Mouse (Mus musculus) kidney, adult 2 months (tissue): Measurements from ENCODE around the gene Pla2g2c. TPM values are rescaled to one million over a fixed set of nuclear protein-coding genes. Genes with fewer than 3 reads are reported as not detected.

ENCODE experiments used
- DNase-seq: peaks from one replicate; pipeline ENCODE4 v3.0.0; 2021
- H3K27ac ChIP-seq: fragments of 200-500 bp; 2 replicates; pipeline ENCODE4 v1.5.1; 2012; ENCODE audit warnings: low read depth, low read length, control low read depth, inconsistent platforms; ENCODE audit not compliant: insufficient read depth
- H3K27me3 ChIP-seq: fragments of 200-500 bp; replicated peaks from 2 replicates; pipeline ENCODE4 v1.6.1; 2012; ENCODE audit warnings: mild to moderate bottlenecking, moderate library complexity, low read length, inconsistent platforms; ENCODE audit not compliant: control insufficient read depth, insufficient read depth
- H3K36me3 ChIP-seq: fragments of 200-500 bp; 2 replicates; pipeline ENCODE4 v1.6.1; 2012; ENCODE audit warnings: mild to moderate bottlenecking, moderate library complexity, low read length, inconsistent platforms; ENCODE audit not compliant: control insufficient read depth, insufficient read depth
- H3K4me1 ChIP-seq: fragments of 200-500 bp; 2 replicates; pipeline ENCODE4 v1.6.1; 2011; ENCODE audit warnings: low read length; ENCODE audit not compliant: control insufficient read depth, insufficient read depth
- H3K4me3 ChIP-seq: fragments of 200-500 bp; 2 replicates; pipeline ENCODE4 v1.5.1; 2011; ENCODE audit warnings: mild to moderate bottlenecking, low read depth, low read length, control low read depth; ENCODE audit not compliant: insufficient read depth
- CTCF ChIP-seq: fragments of 200-500 bp; conservative IDR thresholded peaks from 2 replicates; pipeline ENCODE4 v1.5.1; 2011; ENCODE audit warnings: low read depth, mild to moderate bottlenecking, control low read depth, low read length, moderate library complexity, mixed read lengths; ENCODE audit not compliant: insufficient read depth, insufficient read length
- POLR2A ChIP-seq: fragments of 200-500 bp; IDR thresholded peaks from one replicate; pipeline ENCODE4 v1.6.1; 2011; ENCODE audit warnings: low read depth, low read length, control low read depth
- WGBS: fragments of 180-500 bp; shearing (Covaris S2); methylation state at CpG from one replicate; pipeline ENCODE4 v1.1.7; 2018; 5-methylcytosine and 5-hydroxymethylcytosine counted together
- polyA plus RNA-seq: library from polyadenylated mRNA; depleted of rRNA; stranded (reverse); fragments of >200 nt; gene quantifications from 2 replicates; pipeline ENCODE4 v1.2.3, GENCODE M21; 2012; rRNA removed

Gene Pla2g2c
- 0.87 and 1.2 TPM in 2 replicates for polyA plus RNA-seq

DNA sequence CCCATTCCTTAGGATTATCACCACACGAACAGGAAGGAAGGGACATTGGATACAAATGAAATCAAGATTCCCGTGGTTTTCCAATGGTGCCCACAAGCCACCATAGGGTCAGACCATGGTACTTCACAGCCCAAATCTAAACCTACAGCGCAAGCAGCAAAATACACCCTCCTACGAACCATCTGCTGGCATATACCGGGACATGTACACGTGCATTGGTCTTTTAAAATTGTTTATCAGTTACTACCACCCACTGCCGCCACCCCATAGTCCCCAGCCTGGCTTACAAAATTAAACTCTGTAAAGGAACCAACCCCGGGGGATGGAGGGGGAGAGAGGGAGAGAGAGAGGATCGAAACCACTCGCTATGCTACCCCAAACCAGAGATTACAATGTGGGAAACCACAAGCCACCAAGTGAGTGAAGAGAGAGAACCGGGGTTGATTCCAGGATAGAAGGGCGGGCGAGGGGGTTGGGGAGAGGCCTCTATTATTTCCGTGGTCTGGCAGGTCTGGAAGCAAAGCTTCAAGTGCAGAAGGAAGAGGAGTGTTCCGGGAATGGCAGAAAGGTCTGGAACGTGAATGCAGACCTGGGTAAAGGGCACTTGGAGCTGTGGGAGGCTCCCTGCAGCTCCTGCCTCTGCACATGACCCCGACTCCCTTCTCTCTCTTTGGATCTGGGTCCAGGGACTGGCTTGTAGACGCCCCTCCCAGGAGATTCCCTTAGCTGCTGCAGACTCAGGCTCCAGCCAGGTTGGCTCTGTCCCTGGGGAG, at the start of gene Pla2g2c:
Gene Pla2g2c (plus strand): TSS at position 439 of the 773 bp plus-strand sequence.
- WGBS, result 32% methylated on average over 18 of the region's 18 CpGs
- Histone ChIP-seq H3K4me1 (peaks cover 23% of the 10 kb centered on the region), H3K4me3 (peak within 1 kb of the TSS; percentile 11; the same call in 1 of the 2 replicates), H3K27me3 (no peaks in the 10 kb centered on the region), H3K27ac (peak within 1 kb of the TSS; percentile 21), H3K36me3 (no peaks in the 10 kb centered on the region)
- no peak for TF ChIP-seq CTCF
- no peak for TF ChIP-seq POLR2A
- no peak for DNase-seq

DNA sequence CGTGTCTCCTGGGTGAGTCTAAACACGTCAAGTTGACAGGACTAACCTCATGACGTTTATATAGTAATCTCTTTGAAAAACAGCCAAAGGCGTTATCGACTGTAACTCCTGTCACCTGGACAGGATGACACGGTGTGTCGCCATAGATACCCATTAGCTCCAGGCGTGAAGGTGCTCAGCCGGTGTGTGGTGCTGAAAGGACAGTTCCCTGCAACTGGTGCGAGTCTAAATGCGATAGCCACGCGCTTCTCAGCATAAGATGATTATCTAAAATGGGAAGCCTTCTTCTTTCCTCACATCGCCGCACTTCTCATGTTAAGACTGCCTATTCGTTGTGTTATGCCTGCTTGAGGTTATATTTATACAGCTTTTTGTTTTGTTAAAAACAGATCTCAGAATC, 48.1 kb upstream of the Pla2g2c start:
- DNase-seq, result peak; percentile 28
- Histone ChIP-seq H3K4me1 (no peaks in the 10 kb centered on the region), H3K27me3 (no peaks in the 10 kb centered on the region), H3K27ac (no peak overlapping the region), H3K4me3 (no peak overlapping the region), H3K36me3 (no peaks in the 10 kb centered on the region)
- WGBS, result 13% methylated on average over 16 of the region's 16 CpGs
- TF ChIP-seq POLR2A (no peak), CTCF (no peak)

DNA sequence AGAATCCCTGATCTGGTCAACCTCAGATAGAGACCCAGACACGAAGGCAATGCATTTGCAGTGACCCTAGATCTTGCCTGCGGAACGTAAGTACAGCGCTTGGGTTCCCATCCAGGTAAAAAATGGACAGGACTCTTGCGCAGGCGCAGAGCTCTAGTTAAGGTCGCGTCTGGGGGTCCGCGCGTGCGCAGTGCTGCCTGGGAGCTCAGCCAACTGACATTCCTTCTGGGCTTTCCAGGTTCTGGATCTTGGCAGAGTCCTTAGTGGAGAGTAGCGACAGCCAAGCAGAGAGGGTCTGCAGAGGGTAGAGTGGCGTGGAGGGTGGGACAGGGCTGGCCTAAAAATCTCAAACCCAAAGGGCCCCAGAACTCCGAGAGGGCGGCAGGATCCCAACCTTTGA, 47.0 kb upstream of the Pla2g2c start:
- no peak for DNase-seq
- no peak overlapping the region for H3K4me3 ChIP-seq
- H3K36me3 ChIP-seq, result no peaks in the 10 kb centered on the region
- no peaks in the 10 kb centered on the region for H3K27me3 ChIP-seq
- no peaks in the 10 kb centered on the region for H3K4me1 ChIP-seq
- TF ChIP-seq POLR2A (no peak), CTCF (no peak)
- no peak overlapping the region for H3K27ac ChIP-seq
- WGBS, result 26% methylated on average over 16 of the region's 16 CpGs

DNA sequence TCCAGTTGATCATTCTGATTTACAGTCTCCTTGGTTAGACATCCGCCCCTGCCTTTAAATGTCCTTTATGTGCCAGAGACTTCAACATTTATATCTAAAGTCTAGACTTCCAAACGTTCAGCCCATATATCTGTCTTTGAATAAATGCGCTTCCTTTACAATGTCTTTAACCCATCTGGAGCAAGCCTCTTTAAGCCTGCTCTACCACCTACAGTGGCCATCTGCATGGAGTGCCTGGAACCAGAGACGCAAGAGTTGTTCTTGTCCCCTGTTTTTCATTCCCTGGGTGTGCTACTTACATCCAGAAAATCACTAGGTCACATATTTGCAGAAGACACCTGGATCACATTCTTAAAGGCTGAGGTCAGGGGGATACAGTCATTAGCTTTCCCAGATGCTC, 44.5 kb upstream of the Pla2g2c start:
- 60% methylated on average over 4 of the region's 4 CpGs for WGBS
- Histone ChIP-seq H3K36me3 (no peaks in the 10 kb centered on the region), H3K4me1 (no peaks in the 10 kb centered on the region), H3K4me3 (no peak overlapping the region), H3K27me3 (no peaks in the 10 kb centered on the region), H3K27ac (no peak overlapping the region)
- no peak for DNase-seq
- TF ChIP-seq CTCF (no peak), POLR2A (no peak)

DNA sequence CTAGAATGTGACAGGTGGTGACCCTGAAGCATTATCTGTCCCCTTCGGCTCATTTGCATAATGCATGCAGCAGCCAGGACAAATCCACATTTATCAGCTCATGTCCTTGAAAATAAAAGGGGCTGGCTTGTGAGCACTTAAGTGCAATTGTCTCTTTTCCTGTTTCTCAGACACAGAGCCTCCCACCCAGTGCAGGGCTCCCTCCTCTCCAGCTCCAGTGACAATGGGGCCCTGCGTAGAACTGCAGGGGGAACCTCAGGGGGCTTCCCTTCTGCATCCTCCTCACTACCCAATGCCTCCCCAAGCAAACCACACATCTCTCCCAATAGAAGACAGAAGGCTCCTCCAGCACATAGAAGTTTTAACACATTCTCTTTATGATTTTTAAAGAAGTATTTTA, 41.8 kb upstream of the Pla2g2c start:
- Histone ChIP-seq H3K27ac (no peak overlapping the region), H3K4me3 (no peak overlapping the region), H3K27me3 (no peaks in the 10 kb centered on the region), H3K4me1 (no peaks in the 10 kb centered on the region), H3K36me3 (no peaks in the 10 kb centered on the region)
- 66% methylated on average over 2 of the region's 2 CpGs for WGBS
- DNase-seq, result no peak
- TF ChIP-seq CTCF (no peak), POLR2A (no peak)

DNA sequence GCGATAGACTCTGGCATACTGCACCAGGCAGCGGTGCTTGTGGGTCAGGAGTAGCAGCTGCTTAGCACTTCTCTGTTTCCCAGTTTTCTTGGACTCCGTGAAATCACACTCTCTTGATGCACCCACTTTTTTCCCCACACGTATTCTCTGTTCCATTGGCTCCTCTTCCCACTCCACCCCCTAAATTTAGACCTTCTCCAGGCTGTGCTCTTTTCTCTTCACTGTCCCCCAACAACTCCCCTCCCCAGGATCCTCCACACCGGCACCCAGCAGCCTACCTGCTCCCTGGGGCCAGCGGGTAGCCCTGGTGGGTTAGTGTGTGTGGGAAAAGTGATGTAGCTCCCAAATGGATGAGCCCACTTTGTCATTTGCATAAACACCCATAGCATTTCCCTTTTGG, 38.8 kb upstream of the Pla2g2c start:
- Histone ChIP-seq H3K4me1 (no peaks in the 10 kb centered on the region), H3K27ac (no peak overlapping the region), H3K4me3 (no peak overlapping the region), H3K36me3 (no peaks in the 10 kb centered on the region), H3K27me3 (no peaks in the 10 kb centered on the region)
- WGBS, result 81% methylated on average over 6 of the region's 6 CpGs
- TF ChIP-seq CTCF, result no peak
- TF ChIP-seq POLR2A, result no peak
- DNase-seq, result no peak

DNA sequence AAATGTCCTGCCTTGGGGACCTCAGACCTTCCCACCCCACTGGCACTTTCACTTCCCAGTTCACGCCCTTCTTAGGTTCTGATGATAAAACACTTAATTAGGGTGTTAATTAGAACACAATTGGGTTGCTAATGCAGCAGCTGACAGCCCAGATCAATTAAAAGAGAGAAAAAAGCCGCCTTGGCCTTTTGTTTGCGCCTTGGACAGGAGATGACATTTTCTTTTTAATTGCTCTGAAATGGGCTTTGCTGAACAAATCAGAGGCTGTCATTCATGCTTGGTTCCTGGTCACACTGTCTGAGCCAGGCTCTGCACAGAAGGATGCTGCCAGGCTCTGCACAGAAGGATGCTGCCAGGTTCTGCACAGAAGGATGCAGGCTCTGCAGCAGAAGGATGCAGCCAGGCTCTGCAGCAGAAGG, 35.5 kb upstream of the Pla2g2c start:
- no peaks in the 10 kb centered on the region for H3K36me3 ChIP-seq
- no peak for DNase-seq
- H3K27ac ChIP-seq, result no peak overlapping the region
- H3K4me3 ChIP-seq, result no peak overlapping the region
- H3K27me3 ChIP-seq, result no peaks in the 10 kb centered on the region
- H3K4me1 ChIP-seq, result no peaks in the 10 kb centered on the region
- TF ChIP-seq POLR2A (no peak), CTCF (no peak)
- WGBS, result 34% methylated on average over 3 of the region's 3 CpGs

DNA sequence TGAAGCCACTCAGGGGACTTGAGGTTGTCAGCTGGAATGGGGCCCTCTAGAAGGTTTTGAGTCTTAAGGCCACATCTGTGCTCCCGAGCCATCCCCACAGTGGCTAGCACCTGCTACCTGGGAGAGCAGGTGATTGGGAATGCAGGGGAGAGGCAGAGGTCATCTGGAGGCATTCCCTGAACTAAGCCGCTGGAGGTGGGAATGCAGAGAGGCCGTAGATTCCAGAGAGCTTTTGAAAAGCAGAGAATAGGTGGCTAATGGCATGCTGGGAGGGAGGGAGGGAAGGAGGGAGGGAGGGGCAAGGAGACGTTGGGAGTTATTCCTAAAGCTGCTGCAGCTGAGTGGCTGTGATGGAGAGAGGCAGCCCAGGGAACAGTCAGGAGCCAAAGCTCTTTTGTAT, 34.0 kb upstream of the Pla2g2c start:
- 10% methylated on average over 4 of the region's 4 CpGs for WGBS
- TF ChIP-seq POLR2A (no peak), CTCF (no peak)
- Histone ChIP-seq H3K27ac (no peak overlapping the region), H3K36me3 (no peaks in the 10 kb centered on the region), H3K27me3 (no peaks in the 10 kb centered on the region), H3K4me1 (no peaks in the 10 kb centered on the region), H3K4me3 (no peak overlapping the region)
- no peak for DNase-seq
